Mouse (Mus musculus) ES-Bruce4 (cell line): ENCODE results near the gene Wdr24.

Source experiments
- CTCF ChIP-seq: IDR thresholded peaks from one replicate; pipeline ENCODE4 v1.8.1; 2011; ENCODE audit warnings: low read depth, low read length
- POLR2A ChIP-seq: IDR thresholded peaks from one replicate; pipeline ENCODE4 v1.8.1; 2011; ENCODE audit warnings: low read length; ENCODE audit not compliant: insufficient read depth

GRCm38 (mm10) chr17:25843122-25843521 is 19.7 kb downstream of the Wdr24 start:
- no peak for TF ChIP-seq POLR2A
- no peak for TF ChIP-seq CTCF
